Mouse (Mus musculus): Measurements from ENCODE around the gene Cacnb2.

The Cacnb2 gene

GRCm38 (mm10) chr2:14860350-14860749 lies 257.5 kb downstream of the Cacnb2 start:
- no peak for DNase-seq (ENCODE audit: extremely low read depth, low read depth)

- DNase-seq (ENCODE audit: extremely low read depth, low read depth), result no peak
Observed at GRCm38 (mm10) chr2:14861613-14862012, 258.7 kb downstream of the Cacnb2 start.

- DNase-seq (ENCODE audit: extremely low read depth, low read depth), result no peak
Observed at GRCm38 (mm10) chr2:14862981-14863380, 260.1 kb downstream of the Cacnb2 start.

GRCm38 (mm10) chr2:14873116-14873515 lies 270.2 kb downstream of the Cacnb2 start:
- no peak for DNase-seq (ENCODE audit: extremely low read depth, low read depth)

- DNase-seq (ENCODE audit: extremely low read depth, low read depth), result no peak
Observed at GRCm38 (mm10) chr2:14873701-14874181, 270.9 kb downstream of the Cacnb2 start.

- DNase-seq (ENCODE audit: extremely low read depth, low read depth), result no peak
Observed at GRCm38 (mm10) chr2:14874281-14875037, 271.6 kb downstream of the Cacnb2 start.

- no peak for DNase-seq (ENCODE audit: extremely low read depth, low read depth)
Observed at GRCm38 (mm10) chr2:14875121-14875520, 272.2 kb downstream of the Cacnb2 start.

- no peak for DNase-seq (ENCODE audit: extremely low read depth, low read depth)
Observed at GRCm38 (mm10) chr2:14875616-14876015, 272.7 kb downstream of the Cacnb2 start.

GRCm38 (mm10) chr2:14878953-14879352 lies 276.1 kb downstream of the Cacnb2 start:
- no peak for DNase-seq (ENCODE audit: extremely low read depth, low read depth)

- DNase-seq (ENCODE audit: extremely low read depth, low read depth), result no peak
Observed at GRCm38 (mm10) chr2:14883460-14883859, 280.6 kb downstream of the Cacnb2 start.

GRCm38 (mm10) chr2:14888406-14889195 lies 285.7 kb downstream of the Cacnb2 start:
- DNase-seq (ENCODE audit: extremely low read depth, low read depth), result no peak

- DNase-seq (ENCODE audit: extremely low read depth, low read depth), result no peak
Observed at GRCm38 (mm10) chr2:14903837-14904236, 300.9 kb downstream of the Cacnb2 start.

- DNase-seq (ENCODE audit: extremely low read depth, low read depth), result no peak
Observed at GRCm38 (mm10) chr2:14904865-14905264, 302.0 kb downstream of the Cacnb2 start.

GRCm38 (mm10) chr2:14907124-14907925 lies 304.4 kb downstream of the Cacnb2 start:
- DNase-seq (ENCODE audit: extremely low read depth, low read depth), result no peak

GRCm38 (mm10) chr2:14917585-14918247 lies 314.8 kb downstream of the Cacnb2 start:
- DNase-seq (ENCODE audit: extremely low read depth, low read depth), result no peak

GRCm38 (mm10) chr2:14929866-14930265 lies 327.0 kb downstream of the Cacnb2 start:
- no peak for DNase-seq (ENCODE audit: extremely low read depth, low read depth)

GRCm38 (mm10) chr2:14931968-14932367 lies 329.1 kb downstream of the Cacnb2 start:
- DNase-seq (ENCODE audit: extremely low read depth, low read depth), result no peak

GRCm38 (mm10) chr2:14936492-14936891 lies 333.6 kb downstream of the Cacnb2 start:
- DNase-seq (ENCODE audit: extremely low read depth, low read depth), result no peak

- DNase-seq (ENCODE audit: extremely low read depth, low read depth), result no peak
Observed at GRCm38 (mm10) chr2:14942261-14942660, 339.4 kb downstream of the Cacnb2 start.

- no peak for DNase-seq (ENCODE audit: extremely low read depth, low read depth)
Observed at GRCm38 (mm10) chr2:14943691-14944357, 340.9 kb downstream of the Cacnb2 start.

- DNase-seq (ENCODE audit: extremely low read depth, low read depth), result no peak
Observed at GRCm38 (mm10) chr2:14953090-14953489, 350.2 kb downstream of the Cacnb2 start.

Measured in MEL-GATA-1-ER (cell line).